Mouse (Mus musculus): ENCODE results near the gene Hdgfl3.
A peak's percentile ranks its signal among the peaks of the same experiment; 100 is the strongest.

Gene Hdgfl3

DNA sequence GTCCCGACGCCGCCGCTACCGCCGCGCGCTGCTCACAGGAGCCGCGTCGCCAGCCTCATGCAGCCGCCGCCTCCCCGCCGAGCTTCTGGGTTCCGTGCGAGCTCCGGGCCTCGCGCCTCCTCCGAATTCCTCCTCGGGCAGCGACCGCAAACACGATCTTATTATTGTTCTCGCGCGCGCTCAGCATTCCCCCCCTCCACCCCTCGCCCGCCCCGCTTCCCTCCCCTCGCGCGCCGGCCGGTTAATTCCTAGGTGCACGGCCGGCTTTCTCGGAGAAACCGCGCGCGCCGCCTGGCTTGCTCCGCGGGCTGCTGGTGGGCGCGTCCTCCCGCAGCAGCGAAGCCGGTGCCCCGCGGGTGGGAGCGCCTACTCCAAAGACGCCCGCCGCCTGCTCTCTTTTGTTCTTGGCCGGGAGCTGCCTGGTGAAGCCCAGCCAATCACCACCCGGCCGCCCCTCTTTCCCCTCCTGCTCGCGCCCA, at the start of gene Hdgfl3:
Gene Hdgfl3 (minus strand): TSS at position 207 of the 479 bp plus-strand sequence.
- peak; percentile 87 for DNase-seq (ENCODE audit: low spot score)

DNA sequence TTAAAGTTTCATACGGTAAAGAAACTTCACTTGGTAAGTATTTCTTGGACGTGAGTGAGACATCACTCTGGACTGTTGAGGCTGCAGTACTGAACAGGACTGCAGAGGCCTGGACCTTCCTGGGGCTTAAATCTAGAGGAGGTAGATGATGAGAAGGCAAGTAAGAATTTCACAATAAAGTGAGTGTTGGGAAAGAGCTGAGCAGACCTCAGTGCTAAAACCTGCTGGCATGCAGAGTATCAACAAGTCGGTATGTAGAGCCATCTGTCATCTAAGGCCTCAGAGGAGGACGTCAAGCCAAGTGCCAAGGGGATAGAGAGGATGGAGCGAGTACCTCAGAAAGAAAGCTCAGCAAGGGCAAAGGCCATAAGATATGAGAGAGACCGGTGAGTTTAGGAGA, 49.4 kb upstream of the Hdgfl3 start:
- DNase-seq (ENCODE audit: low spot score): no peak

DNA sequence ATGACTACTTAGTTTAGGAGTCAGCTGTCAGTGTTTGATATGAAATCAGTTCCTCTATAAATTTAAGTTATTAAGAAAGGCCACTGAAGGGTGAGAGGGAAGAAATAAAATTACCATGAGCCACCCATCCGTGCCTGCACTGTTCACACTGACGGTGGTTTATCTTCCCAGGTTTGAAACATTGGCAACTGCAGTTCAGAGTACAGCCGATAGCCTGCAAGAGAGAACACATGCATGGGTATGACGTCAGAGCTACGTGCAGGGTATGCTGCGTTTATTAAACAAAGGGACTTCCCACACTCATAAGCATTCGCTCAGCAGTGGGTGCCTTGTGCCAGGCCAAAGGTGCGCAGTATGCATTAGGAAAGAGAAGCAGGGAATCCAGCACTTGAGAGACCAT, 44.0 kb upstream of the Hdgfl3 start:
- DNase-seq (ENCODE audit: low spot score): no peak

DNA sequence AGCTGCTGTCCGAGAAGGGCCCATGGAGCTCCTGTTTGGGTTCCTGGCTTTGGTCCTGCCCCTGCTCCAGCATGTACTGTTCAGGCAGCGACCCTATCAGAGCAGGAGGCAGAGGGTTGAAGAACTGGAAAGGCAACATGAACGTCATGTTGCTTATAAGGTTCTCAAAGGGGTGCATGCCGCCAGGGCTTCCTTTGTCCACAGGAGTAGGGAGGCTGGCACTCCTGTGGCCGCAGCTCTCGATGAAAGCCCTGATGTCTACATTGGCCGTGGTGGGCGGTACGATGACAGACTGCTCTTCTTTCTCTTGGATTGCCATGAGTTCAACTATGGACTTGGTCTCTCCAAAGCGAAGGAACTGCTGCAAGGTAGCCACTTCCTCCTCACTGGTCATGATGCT, 40.3 kb upstream of the Hdgfl3 start:
- DNase-seq (ENCODE audit: low spot score): no peak

DNA sequence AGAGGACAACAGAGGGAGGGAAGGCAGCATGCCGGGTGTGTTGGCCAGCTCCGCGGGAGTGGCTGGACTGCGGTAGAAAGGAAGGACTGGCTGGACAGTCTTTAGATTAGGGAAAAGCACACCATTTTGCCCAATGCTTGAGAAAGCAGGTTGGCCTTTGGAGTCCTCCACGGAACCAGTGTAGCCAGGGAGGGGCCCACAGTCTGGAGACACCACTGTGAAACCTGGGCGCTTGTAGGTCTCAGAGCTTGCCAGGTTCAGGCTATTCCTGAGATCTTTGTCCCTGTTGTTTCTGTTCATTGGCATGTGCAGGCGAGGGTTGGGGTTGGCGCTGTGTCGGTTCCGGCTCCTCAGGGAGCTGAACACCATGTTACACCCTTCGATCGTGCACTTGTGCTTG, 39.7 kb upstream of the Hdgfl3 start:
- DNase-seq (ENCODE audit: low spot score): no peak

DNA sequence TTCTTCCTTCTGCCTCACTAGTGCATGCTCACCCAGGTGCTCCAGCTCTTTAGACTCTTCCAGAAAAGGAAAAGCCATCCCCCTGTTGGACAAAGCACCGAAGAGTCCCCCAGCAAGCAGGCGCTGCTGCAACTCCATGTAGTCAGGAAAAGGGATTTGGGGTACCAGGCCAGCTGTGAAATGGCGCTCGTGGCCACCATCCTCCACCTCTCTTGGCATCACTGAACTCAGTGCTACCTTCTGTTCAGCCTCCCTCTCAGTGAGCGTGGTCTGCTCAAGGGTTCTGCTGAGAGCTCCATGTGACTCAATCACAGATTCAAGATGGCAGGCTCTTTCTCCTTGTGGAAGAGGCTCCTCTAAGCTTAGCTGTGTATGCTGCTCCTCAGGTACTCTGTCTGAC, 39.1 kb upstream of the Hdgfl3 start:
- DNase-seq (ENCODE audit: low spot score): no peak

DNA sequence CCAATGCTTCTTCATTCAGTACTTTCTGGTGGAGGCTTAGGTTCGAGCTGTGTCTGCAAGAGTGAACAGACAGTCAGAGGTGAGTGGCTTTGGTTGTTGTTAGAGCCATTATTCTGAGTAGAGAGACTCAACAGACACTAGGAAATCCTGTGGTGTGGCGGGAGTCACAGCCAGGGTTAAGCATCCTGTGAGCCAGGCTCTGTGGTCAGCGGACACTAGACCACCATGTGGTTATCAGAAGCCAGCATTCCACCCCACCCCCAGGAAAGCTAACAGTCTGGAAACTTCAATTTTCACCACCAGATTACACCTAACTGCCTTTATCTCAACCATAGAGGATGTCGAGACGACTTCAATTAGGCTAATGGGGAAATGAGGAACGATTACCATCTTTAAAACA, 34.7 kb upstream of the Hdgfl3 start:
- no peak for DNase-seq (ENCODE audit: low spot score)

DNA sequence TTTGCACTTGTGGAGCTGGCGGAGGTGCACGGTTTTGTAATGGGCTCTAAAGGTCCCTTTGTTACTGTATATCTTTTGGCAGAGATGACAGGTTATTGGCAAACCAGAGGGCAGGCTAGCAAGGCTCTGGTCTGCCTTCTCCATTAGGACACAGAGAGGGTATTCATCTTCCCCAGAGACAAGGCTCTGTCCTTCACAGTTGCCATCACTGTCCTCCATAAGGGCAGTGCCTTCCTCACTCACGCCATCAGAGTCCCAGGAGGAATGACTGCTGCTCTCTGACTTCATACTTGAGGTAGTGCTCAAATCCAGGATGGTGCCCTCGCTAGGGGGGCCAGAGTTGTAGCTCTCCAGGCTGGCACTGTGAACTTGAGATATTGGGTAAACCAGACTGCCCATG, 34.2 kb upstream of the Hdgfl3 start:
- no peak for DNase-seq (ENCODE audit: low spot score)

DNA sequence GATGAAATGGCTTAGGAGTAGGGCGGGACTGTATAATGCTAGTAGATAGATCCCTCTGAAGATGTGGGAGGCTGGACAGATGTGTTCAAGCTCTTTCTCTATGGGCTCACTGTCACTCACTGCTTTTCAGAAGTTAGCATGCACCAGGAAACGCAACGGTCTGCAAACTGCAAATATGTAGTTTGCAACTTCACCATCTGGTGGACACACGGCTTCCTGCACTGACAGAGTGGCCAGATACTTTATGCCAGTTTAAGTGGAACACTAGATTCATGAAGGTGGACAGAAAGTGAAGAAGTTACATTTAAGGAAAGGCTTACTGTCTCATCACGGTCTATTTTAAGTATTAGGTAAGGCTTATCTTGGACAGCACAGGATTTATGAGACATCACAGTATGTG, 31.9 kb upstream of the Hdgfl3 start:
- no peak for DNase-seq (ENCODE audit: low spot score)

DNA sequence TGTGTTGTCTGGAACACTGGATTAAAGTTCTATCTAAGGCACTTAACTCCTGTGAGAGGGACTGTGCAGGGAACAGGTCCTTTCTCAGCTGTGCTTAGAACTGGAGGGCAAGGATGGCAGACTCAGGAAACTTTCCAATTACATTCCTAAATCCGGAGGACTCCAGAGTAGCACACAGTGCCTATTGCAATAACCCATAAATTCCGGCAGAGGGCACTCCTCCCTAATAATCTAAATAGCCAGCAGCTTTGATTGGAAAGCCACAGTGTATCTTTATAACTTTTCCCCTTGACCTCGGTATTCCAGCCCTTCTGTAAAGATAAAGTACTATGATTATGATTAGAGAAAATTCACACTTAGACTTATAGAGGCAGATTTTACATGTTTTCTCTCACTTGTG, 25.4 kb upstream of the Hdgfl3 start:
- peak; percentile 85 for DNase-seq (ENCODE audit: low spot score)

DNA sequence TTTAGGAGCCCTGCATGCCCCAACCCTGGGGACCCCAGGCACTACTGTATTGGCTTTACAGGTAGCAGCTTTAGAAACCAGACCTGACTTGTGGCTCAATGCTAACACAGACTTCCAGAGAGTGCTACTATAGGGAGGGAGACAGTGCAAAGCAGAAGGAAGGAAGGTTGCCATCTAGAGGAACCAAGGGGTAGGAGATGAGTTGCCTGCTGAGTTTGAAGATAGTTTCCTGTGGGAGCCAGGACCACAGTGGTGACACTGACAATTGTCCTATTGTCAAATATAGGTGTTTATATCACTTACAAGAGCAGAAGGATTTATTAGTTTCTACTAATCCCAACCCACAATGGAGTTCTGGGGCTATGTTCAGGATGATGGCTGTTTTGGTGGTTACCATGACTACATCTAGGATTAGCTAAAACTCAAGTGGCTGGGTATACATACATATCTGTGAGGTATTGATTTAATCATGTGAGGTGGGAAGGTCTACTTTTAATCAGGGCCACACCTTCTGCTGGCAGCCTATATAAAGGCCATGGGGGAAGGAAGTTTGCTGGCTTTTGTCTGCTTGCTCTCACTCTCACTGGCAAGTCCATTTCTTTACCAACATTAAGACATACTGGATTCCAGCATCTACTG, 20.1 kb upstream of the Hdgfl3 start:
- DNase-seq (ENCODE audit: low spot score): peak; percentile 23

DNA sequence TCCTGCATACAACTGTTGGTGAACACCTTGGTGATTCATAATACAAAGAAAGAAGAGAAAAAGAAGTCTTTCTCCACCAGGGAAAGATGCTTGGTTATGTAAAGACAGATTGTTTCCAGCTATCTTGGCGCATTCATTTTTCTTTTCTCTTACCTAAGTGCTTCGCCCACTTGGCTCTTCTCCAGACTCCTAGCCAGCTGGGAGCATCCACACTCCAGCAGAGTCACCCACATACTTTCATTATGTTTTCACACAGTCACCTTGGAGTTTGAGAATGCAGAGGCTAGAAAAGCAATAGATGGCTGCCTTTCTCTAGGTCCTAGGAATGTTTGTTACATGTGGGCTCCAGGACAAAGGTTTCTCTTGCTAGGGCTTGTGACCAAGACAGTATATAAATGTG, 16.2 kb upstream of the Hdgfl3 start:
- DNase-seq (ENCODE audit: low spot score): no peak

DNA sequence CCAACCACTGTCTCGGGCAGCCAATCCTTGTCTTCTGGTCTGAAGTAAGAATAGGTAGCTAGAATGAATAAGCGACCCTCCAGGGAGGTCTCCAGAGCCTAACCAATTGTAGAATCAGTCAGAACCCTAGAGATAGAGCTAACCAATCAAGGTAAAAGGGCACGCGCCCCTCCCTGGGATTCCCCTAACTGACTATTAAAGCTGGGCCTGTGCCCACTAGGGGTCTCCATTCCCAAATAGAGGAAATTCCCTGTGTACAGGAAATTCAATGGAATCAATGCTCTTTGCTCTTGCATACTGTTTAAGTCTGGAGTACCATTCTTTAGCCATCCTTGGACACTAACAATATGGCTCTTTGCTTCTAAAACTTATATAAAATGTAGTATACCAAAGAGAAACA, 11.1 kb upstream of the Hdgfl3 start:
- DNase-seq (ENCODE audit: low spot score): peak; percentile 81

DNA sequence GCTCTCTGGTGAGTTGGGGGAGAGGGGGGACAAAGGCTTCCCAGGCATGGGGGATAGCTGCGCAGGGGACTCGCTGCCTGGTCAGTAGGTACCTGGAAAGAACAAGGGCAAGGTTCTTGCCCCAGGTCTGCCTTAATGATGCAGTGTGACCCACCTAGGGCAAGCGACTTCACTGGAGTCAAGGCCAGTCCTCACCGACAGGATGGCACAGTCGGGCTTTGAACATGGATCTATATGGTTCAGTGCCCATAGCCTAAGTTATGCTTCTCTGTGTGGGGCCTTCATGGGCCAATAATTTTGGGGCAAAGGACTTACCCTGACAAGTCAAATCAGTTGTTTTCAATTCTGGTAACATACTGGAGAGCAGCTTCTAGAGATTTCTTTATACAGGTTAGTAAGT, 533 bp upstream of the Hdgfl3 start:
- DNase-seq (ENCODE audit: low spot score): peak; percentile 45

DNA sequence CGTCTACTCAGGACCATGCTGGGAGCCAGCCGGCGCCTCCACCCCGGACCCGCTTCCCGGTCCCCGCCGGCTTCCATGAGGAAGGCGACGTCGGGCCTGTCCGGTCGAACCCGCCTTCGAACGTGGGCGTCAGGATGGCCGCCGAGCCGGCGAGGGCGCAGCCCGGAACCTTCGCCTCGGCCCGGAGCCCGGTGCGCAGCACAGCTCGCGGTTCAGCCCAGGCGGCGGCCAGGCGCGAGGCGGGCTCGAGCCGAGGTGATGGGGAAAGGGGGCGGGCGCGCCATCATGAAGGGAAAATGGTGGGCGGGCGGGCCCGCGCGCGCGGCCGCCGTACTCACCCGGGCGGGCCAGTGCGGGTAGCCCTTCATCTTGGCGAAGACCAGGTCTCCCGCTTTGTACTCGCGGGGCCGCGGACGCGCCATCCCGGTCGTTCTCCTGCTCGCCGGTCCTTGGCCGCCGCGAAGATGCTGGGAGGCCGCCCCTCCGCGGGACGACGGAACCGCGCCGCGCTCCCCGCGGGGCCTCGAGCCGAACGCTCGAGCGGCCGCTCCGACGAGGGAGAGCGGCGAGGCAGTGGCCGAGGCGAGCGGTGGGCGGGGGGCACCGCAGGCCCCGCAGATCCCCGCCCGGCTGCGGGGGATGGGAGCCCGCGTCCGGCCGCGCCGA, 539 bp downstream of the Hdgfl3 start:
- peak; percentile 66 for DNase-seq (ENCODE audit: low spot score)

DNA sequence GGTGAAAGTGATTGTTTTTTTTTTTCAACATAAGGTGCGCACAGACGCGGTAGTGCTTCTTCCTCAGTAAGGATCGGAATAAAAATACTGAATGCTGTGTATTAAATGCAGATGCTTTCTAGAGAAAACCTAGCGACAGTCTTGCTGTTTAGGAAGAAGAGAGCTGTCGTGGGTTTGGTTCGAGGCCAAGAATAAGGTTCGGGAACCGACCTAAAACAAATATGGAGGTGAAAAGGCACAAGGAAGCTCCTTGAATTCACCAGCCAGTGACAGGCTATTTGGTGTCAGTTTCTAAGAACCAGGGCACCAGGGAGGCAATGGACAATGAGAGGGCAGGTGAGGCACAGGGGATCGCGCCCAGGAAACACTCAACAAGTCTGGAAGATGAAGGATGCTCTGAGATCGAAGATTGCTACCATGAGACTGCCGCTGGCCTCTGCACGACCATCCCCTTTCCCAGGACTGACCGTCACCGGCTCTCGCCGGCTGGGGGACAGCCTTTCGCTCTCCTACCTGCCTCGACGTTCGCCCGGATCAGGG, 1.1 kb downstream of the Hdgfl3 start:
- DNase-seq (ENCODE audit: low spot score): peak; percentile 56

DNA sequence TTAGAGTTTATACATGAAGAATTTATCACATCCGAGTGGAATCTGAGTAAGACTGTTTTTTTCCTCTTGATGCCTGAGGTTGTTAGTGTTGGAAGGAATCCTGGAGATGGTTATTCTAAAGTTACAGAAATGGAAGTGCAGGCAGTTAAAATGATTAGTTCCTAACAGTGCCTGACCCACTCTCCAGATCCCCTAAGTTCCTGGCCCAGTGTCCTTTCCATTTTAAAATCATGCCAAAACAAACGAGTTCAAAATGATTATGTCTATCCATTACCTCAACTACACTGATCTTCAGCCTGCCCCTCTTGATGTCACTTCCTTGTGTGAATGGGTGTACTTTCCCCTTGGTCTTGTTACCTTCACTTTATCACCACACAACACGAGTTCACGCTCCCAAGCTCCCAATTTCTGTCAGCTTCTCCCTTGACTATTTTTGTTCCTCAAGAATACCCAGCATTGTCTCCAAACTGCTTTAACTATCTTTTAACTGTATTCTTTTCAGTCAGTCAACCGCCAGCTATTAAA, 1.7 kb downstream of the Hdgfl3 start:
- DNase-seq (ENCODE audit: low spot score): peak; percentile 35

DNA sequence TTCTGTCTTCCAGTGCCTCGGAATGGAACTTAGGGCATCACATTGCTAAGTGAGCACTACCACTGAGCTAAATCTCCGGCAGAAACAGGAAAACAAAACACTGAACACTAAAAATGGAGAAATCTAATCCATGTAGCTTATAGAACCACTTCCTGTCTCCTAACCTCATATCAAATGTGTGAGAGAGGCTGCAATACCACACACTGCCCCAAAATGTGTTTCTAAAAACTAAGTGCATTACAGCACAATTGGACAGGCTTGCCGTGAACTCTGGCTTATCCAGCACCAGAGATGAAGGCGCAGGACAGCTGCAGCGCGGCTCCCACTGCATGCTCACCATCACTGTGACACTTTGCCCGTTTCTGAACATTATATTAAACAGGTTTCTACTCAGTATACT, 5.3 kb downstream of the Hdgfl3 start:
- no peak for DNase-seq (ENCODE audit: low spot score)

DNA sequence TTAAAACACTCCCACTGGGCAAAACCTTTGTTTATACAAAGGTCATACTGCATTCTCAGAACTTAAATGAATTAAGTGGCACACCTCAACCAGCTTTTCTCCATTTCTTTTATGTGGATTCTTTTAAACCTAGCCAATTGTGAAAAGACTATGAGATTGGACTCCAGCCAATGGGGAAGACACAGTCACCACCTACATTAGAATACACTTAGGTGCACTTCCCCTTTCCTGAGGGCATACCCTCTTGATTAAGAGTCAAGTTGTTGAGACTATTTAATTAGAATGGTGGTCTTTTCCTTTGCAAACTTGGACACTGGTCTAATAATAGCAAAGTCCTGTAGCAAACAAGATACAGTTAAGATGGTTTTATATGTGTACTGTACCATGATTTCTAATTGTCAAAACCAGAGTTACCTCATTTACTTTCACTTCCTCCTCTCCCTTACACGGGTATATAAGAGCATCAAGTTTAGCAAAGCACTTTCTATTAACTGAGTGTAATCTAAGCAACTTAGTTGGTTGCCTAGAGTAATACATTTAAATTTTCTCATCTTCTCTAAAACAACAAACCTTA, 12.8 kb downstream of the Hdgfl3 start:
- no peak for DNase-seq (ENCODE audit: low spot score)

DNA sequence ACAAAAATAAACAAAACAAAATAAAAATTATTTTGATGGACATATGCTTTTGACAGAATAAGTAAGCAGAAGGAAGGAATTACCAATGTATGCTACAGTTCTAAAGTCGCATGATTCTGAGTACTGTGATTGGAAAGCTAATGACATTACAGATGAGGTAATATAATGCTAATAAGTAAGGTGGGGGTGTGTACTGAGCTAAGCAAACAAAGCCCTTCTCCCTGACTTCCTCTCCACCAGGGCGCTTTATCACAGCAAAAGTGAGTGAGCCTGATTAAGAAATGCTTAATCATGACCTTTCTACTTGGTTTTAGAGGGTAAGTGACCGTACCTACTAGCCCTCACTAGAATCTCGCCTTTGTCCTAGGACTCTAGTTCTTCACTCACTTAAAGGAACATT, 14.0 kb downstream of the Hdgfl3 start:
- no peak for DNase-seq (ENCODE audit: low spot score)

DNA sequence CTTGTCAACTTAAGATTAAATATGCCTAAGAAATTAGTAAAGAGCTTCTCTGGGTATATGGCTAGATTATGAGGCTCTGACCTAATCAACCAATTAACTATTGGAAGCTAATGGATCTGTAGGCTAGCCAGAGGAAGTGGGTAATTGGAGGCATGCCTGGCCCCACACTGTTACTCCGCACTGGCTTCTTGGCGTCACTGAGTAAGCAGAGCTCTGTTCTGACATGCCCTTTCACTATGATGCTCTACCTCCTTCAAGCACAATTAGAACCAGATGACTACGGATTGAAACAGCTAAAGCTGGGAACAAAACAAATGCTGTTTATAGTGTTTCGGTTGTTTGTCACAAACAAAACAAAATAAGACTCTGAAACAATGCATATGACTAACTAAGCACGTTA, 16.0 kb downstream of the Hdgfl3 start:
- DNase-seq (ENCODE audit: low spot score): peak; percentile 34

DNA sequence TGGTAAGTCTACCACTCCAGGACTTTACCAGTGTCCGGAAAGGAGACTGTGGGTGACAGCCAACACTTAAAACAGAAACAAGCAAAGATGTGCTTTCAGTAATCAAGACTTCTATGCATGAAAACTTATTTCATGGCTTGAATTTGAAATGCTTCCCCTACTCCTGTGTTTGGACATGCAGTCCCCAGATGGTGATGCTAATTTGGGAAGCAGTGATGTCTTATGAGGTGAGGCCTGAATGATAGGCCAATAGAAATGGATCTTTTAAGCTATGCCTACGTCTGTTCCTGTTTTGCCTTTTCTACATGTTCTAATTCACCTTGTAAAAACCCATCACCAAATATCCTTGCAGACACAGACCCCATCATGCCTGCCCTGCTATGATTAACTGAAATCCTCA, 29.3 kb downstream of the Hdgfl3 start:
- no peak for DNase-seq (ENCODE audit: low spot score)

DNA sequence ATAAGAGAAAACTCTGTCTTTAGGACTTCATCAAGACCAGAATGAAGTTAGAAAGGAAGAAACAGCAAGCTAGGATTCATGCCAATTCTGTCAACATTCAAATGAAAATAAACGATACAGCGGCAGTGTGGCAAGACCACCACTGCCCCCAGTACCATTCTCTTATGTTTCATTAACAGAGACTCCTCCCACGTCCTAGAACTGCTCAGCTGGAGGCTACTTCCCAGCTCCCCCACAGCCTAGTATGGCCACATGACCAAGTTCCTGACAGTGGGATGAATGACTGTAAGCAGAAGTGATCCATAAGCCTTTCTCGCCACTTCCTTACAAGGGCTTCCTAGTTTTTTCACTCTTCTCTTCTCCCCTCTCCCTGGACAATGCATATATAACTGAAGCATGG, 30.2 kb downstream of the Hdgfl3 start:
- no peak for DNase-seq (ENCODE audit: low spot score)

All from embryo, embryonic 10.5 days (tissue).